Mouse (Mus musculus) limb, embryonic 15.5 days (tissue): ENCODE data around the gene Rrp8. TPM values are rescaled to one million over a fixed set of nuclear protein-coding genes. Genes with fewer than 3 reads are reported as not detected.

ENCODE experiments used
- ATAC-seq: fragments of 200-750 bp; cut with Nextera tagmentation; 2 replicates; pipeline ENCODE4 v1.8.0; 2017; ENCODE audit warnings: low read depth, moderate TSS enrichment; ENCODE audit not compliant: insufficient number of reproducible peaks, low FRiP score, low TSS enrichment
- H3K27ac ChIP-seq: fragments of 300-500 bp; sonication (generic); 2 replicates; pipeline ENCODE4 v1.5.1; 2015; ENCODE audit warnings: moderate library complexity, mild to moderate bottlenecking, inconsistent platforms
- H3K27me3 ChIP-seq: fragments of 300-500 bp; sonication (generic); 2 replicates; pipeline ENCODE4 v1.6.1; 2015; ENCODE audit warnings: inconsistent platforms
- H3K36me3 ChIP-seq: fragments of 300-500 bp; sonication (generic); 2 replicates; pipeline ENCODE4 v1.6.1; 2015; ENCODE audit warnings: inconsistent platforms
- H3K4me1 ChIP-seq: fragments of 300-500 bp; sonication (generic); 2 replicates; pipeline ENCODE4 v1.6.1; 2015; ENCODE audit warnings: inconsistent platforms
- H3K4me2 ChIP-seq: fragments of 300-500 bp; sonication (generic); 2 replicates; pipeline ENCODE4 v1.6.1; 2015; ENCODE audit warnings: mild to moderate bottlenecking, inconsistent platforms
- H3K4me3 ChIP-seq: fragments of 300-500 bp; sonication (generic); 2 replicates; pipeline ENCODE4 v1.5.1; 2015; ENCODE audit warnings: mild to moderate bottlenecking, inconsistent platforms
- H3K9ac ChIP-seq: fragments of 300-500 bp; sonication (generic); 2 replicates; pipeline ENCODE4 v1.6.1; 2015; ENCODE audit warnings: inconsistent platforms
- H3K9me3 ChIP-seq: fragments of 300-500 bp; sonication (generic); 2 replicates; pipeline ENCODE4 v1.6.1; 2016; ENCODE audit warnings: inconsistent platforms
- WGBS: fragments of 180-500 bp; shearing (Covaris S2); methylation state at CpG from one replicate; pipeline ENCODE4 v1.1.7; 2015; 5-methylcytosine and 5-hydroxymethylcytosine counted together
- polyA plus RNA-seq: library from polyadenylated mRNA; unstranded; fragments of >200 nt; fragmentation: Nextera tagmentation; extraction: Ambion mirVana; gene quantifications from 2 replicates; pipeline ENCODE4 v1.2.1, GENCODE M21; 2015

Rrp8 gene
- polyA plus RNA-seq, 1 experiment from 2014 or later = 41.8 TPM

DNA sequence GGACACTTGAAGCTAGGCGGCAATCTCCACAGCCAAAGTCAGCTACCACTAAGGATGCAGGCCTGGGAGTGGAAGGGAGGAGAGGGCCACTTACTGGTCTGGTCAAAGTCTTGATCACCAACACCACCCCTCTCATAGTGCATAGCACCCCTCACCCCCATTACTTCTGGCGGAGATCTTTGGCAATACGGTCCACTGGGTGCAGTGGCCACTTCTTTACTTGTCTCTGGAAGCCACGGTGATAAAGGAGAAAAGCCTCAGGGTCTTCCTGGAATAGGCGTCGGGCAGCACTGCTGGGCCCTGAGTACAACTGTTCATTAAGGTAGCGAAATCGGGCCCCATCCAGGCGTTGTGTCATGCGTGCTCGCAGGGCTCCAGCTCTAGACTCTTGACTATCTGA is 3.3 kb downstream of the Rrp8 start:
- no peak for ATAC-seq
- no peaks in the 10 kb centered on the region for H3K27me3 ChIP-seq
- no peak overlapping the region for H3K27ac ChIP-seq
- no peak overlapping the region for H3K9ac ChIP-seq
- H3K4me1 ChIP-seq = peaks cover 21% of the 10 kb centered on the region
- H3K36me3 ChIP-seq = peaks cover 50% of the 10 kb centered on the region
- H3K9me3 ChIP-seq = no peaks in the 10 kb centered on the region
- H3K4me3 ChIP-seq = no peak overlapping the region
- H3K4me2 ChIP-seq = no peak overlapping the region
- WGBS = 94% methylated on average over 11 of the region's 11 CpGs

DNA sequence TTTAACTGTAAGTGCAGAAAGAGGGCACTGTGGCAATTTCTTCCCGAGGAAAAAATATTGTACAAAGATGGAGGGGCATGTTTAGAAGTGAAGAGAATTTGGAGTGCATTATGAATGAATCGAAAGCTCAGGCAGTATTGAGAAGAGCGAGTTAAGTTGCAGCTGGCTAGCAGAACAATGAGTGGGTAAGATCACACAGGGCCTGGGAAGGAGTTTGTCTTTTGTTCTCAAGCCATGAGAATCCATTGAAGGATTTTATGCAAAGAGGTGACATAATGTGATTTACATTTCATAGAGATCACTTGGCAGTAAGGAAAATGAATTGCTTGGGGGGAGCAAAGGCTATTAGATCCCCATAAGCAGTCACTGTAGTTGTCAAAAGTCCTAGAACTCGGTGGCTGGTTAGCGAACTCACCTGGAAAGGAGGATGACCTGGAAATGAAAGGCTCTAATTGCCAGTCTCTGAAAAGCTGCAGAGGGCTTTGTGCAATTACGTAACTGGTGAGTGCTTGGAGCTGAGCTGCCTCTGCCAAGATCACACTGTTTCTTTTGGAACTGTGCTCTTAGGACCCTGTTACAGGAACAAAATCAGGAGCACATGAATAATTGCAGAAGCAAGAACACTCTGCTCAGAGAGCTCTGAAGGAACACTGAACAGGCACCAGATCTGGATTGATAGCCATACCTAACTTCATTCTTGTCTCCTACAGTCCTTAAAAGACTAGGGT is 8.3 kb downstream of the Rrp8 start:
- no peak overlapping the region for H3K4me3 ChIP-seq
- H3K27me3 ChIP-seq = no peaks in the 10 kb centered on the region
- WGBS = 74% methylated on average over 6 of the region's 6 CpGs
- H3K9ac ChIP-seq = no peak overlapping the region
- H3K9me3 ChIP-seq = no peaks in the 10 kb centered on the region
- peaks cover 3% of the 10 kb centered on the region; the same call in 1 of the 2 replicates for H3K4me1 ChIP-seq
- peaks cover 40% of the 10 kb centered on the region for H3K36me3 ChIP-seq
- 0 out of 2 replicates have a peak overlapping the region, but pooled peaks have one; percentile 0 for H3K27ac ChIP-seq
- ATAC-seq = no peak
- no peak overlapping the region for H3K4me2 ChIP-seq

DNA sequence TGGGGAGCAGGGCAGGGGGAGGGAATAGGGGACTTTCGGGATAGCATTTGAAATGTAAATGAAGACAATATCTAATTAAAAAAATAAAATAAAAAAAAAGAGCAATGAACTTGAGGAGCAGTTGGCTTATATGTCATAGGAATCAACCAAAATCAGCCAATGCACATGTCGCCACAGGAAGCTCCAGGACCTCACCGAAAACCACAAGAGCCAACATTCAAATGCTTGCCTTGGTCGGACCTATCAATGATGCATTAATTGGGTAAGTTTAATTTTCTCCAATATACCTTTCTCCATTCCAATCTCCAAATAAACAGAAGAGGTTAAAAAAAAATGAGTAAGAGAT is 10.2 kb downstream of the Rrp8 start:
- Histone ChIP-seq H3K4me2 (no peak overlapping the region), H3K9ac (no peak overlapping the region), H3K9me3 (no peaks in the 10 kb centered on the region), H3K4me1 (peaks cover 3% of the 10 kb centered on the region; the same call in 1 of the 2 replicates), H3K36me3 (peaks cover 21% of the 10 kb centered on the region), H3K27ac (no peak overlapping the region), H3K27me3 (no peaks in the 10 kb centered on the region), H3K4me3 (no peak overlapping the region)
- WGBS = 90% methylated on average over 4 of the region's 4 CpGs
- no peak for ATAC-seq

DNA sequence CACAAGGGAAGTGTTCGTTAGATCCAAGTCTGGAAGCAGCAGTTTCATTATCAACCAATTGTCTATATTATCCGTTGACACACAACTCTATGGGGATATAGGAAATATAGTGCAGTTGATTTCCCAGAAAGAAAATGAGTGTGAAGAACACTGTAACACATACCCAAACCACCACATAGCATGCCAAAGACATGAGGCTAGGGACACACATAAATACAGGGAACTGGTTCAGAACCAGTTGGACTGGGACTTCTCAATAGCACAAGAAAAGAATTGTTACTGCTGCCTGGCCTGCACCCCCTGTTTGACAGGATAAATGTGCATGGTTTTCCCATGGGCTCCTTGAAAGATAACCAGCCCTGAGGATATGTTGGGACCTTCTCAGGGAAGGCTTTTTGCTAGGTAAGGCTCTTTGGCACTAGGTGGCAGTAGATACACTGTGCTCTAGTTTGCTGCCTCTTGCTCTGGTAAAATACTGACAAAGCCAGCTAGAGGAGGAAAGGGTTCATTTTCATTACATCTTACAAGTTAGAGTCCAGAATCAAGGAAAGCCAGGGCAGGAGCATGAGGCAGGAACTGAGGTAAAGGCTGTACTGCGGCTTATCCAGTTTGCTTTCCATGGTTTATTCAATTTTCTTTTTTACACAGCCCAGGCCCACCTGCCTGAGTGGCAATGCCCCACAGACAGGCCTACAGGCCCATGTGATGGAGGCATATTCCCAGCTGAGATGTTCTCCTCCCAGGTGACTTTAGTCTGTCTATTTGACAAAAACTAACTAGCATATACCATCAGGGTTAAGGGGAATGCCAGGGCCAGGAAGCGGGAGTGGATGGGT is 10.8 kb downstream of the Rrp8 start:
- no peak overlapping the region for H3K27ac ChIP-seq
- peaks cover 15% of the 10 kb centered on the region for H3K36me3 ChIP-seq
- 83% methylated on average over 4 of the region's 4 CpGs for whole genome bisulfite sequencing
- no peak overlapping the region for H3K4me3 ChIP-seq
- peaks cover 3% of the 10 kb centered on the region; the same call in 1 of the 2 replicates for H3K4me1 ChIP-seq
- no peak overlapping the region for H3K9ac ChIP-seq
- H3K4me2 ChIP-seq = no peak overlapping the region
- ATAC-seq = 0 out of 2 replicates have a peak, but pooled peaks have one; percentile 30
- no peaks in the 10 kb centered on the region for H3K9me3 ChIP-seq
- no peaks in the 10 kb centered on the region for H3K27me3 ChIP-seq

DNA sequence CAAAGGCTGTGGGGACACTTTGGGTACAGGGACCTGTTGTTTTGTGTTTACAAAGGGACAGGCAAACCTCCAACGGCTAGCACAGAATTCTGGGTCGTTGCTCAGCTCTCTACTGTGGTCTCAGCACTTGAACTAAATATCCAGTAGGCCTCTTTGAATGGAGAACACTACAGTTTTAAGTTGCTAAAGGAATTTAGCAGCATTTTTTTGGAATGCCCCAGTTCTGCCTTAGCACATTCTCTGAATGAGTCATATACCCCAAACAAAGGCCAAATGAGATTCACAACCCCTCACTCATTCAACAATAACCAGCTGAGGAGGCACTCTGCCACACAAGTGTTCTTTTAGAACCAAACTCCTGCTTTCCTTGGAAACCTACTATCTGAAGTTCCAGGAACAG is 15.3 kb downstream of the Rrp8 start:
- Histone ChIP-seq H3K4me1 (peaks cover 3% of the 10 kb centered on the region; the same call in 1 of the 2 replicates), H3K9me3 (no peaks in the 10 kb centered on the region)
- WGBS = 71% methylated on average over 2 of the region's 2 CpGs

GRCm38 (mm10) chr7:105715366-105715765 is 21.8 kb downstream of the Rrp8 start:
- ATAC-seq = no peak
- no peaks in the 10 kb centered on the region for H3K27me3 ChIP-seq
- H3K4me2 ChIP-seq = no peak overlapping the region
- H3K4me3 ChIP-seq = no peak overlapping the region
- WGBS = 61% methylated on average over 3 of the region's 3 CpGs
- no peak overlapping the region for H3K9ac ChIP-seq
- H3K27ac ChIP-seq = no peak overlapping the region
- no peaks in the 10 kb centered on the region for H3K4me1 ChIP-seq
- no peaks in the 10 kb centered on the region for H3K9me3 ChIP-seq
- no peaks in the 10 kb centered on the region for H3K36me3 ChIP-seq

More for the DNA sequence above, 15.3 kb downstream of the Rrp8 start:
- no peaks in the 10 kb centered on the region for H3K27me3 ChIP-seq
- no peak overlapping the region for H3K4me2 ChIP-seq
- ATAC-seq = no peak
- no peak overlapping the region for H3K9ac ChIP-seq
- no peak overlapping the region for H3K27ac ChIP-seq
- H3K36me3 ChIP-seq = no peaks in the 10 kb centered on the region
- no peak overlapping the region for H3K4me3 ChIP-seq

DNA sequence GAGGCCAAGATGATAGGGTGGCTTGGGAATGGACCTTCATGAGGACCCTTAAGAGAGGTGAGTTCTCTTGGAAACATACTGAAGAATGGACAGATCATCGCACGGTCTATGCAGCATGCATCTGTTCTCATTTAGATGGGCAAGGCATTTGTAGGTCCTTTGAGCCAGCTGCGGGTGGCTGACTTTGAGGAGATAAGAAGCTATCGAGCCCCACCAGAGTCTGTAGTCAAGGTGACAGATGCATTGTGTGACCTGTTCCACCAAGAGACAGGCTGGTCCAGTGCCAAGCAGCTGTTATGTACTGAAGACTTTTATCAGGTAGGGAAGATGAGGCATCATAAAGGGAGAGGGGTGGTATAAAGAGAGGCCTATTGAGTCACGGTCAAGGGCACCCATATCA is 28.5 kb downstream of the Rrp8 start:
- no peak overlapping the region for H3K4me3 ChIP-seq
- no peak overlapping the region for H3K27ac ChIP-seq
- H3K9me3 ChIP-seq = no peaks in the 10 kb centered on the region
- H3K36me3 ChIP-seq = no peaks in the 10 kb centered on the region
- H3K9ac ChIP-seq = no peak overlapping the region
- H3K4me2 ChIP-seq = no peak overlapping the region
- H3K4me1 ChIP-seq = no peaks in the 10 kb centered on the region
- 89% methylated on average over 5 of the region's 5 CpGs for WGBS
- no peak for ATAC-seq
- no peaks in the 10 kb centered on the region for H3K27me3 ChIP-seq

DNA sequence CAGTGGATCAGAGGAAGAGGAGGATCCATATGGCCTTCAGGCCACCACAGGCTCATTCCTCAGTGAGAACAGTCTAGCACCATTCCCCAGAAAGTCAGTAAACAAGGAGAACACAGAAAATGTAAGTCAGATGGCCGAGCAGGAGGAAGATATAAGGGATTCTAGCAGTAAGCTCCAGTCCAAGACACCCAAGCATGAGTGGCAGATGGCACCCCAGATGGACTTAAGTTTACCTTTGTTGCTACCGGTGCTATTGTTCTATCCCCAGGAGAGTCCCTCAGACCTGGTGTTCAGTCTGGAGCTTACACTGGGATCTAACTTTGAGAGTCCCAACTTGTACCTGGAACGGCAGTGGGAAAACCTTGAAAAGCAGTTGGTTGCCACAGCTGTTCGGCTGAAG is 33.4 kb downstream of the Rrp8 start:
- no peak overlapping the region for H3K4me3 ChIP-seq
- H3K9ac ChIP-seq = no peak overlapping the region
- no peak overlapping the region for H3K4me2 ChIP-seq
- no peaks in the 10 kb centered on the region for H3K36me3 ChIP-seq
- H3K27me3 ChIP-seq = no peaks in the 10 kb centered on the region
- no peaks in the 10 kb centered on the region for H3K4me1 ChIP-seq
- H3K27ac ChIP-seq = no peak overlapping the region
- WGBS = 85% methylated on average over 4 of the region's 4 CpGs
- no peak for ATAC-seq
- H3K9me3 ChIP-seq = no peaks in the 10 kb centered on the region

DNA sequence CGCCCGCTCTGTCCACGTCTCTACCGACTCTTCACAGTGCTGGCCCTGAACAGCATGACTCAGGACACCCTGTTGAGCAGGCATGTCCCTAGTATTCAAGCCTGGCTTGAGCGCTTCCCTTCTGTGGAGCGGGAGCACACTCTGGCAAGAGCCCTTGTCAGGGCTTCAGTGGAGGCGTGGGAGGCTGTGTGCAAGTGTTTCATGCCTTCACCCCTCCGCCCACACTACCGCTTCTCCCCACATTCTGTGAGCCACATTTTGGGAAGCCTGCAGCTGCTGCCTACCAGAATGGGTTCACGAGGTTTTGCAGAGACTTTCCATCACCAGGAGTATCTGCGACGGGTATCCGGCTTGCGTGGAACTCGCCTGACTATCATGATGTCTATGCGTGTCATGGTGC is 34.0 kb downstream of the Rrp8 start:
- Histone ChIP-seq H3K9me3 (no peaks in the 10 kb centered on the region), H3K36me3 (no peaks in the 10 kb centered on the region), H3K4me3 (no peak overlapping the region), H3K4me1 (no peaks in the 10 kb centered on the region), H3K27me3 (no peaks in the 10 kb centered on the region), H3K9ac (no peak overlapping the region), H3K27ac (no peak overlapping the region), H3K4me2 (no peak overlapping the region)
- WGBS = 85% methylated on average over 16 of the region's 16 CpGs
- ATAC-seq = no peak

- no peaks in the 10 kb centered on the region for H3K9me3 ChIP-seq
- H3K27me3 ChIP-seq = no peaks in the 10 kb centered on the region
- no peak overlapping the region for H3K27ac ChIP-seq
- no peak overlapping the region for H3K4me3 ChIP-seq
- no peaks in the 10 kb centered on the region for H3K4me1 ChIP-seq
- ATAC-seq = no peak
- H3K4me2 ChIP-seq = no peak overlapping the region
- no peaks in the 10 kb centered on the region for H3K36me3 ChIP-seq
- H3K9ac ChIP-seq = no peak overlapping the region
- WGBS = 79% methylated on average over 1 of the region's 1 CpGs
Observed at GRCm38 (mm10) chr7:105690875-105691274, 46.3 kb downstream of the Rrp8 start.

GRCm38 (mm10) chr7:105685541-105686197 is 51.5 kb downstream of the Rrp8 start:
- Histone ChIP-seq H3K27me3 (no peaks in the 10 kb centered on the region), H3K9ac (no peak overlapping the region), H3K4me1 (no peaks in the 10 kb centered on the region), H3K9me3 (no peaks in the 10 kb centered on the region), H3K4me3 (no peak overlapping the region), H3K36me3 (no peaks in the 10 kb centered on the region), H3K4me2 (no peak overlapping the region), H3K27ac (no peak overlapping the region)
- 14% methylated on average over 13 of the region's 13 CpGs for WGBS
- ATAC-seq = no peak
